ENCODE assay signal across 8 mouse cellular contexts in the genomic region with DNA sequence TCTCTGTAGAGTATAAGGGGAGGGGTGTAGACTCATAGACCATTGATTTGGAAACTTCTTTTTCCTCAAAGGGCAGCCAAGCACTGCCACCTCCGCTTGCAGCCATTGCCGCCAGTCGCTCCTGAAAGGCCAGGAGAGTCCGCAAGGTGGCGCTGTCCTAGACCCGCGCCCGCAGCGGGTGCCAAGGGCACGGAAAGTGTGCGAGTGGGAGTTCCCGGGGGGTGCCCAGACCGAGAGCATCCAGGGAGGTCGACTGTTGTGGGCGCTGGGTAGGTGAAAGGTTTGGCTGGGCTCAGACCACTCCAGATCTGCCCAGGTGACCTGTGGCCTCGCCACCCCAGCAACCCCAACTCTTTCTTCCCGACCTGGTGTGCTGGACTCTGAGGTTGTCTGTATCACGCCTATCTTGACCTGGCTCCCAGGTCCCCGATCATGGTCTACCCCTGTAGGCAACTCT. TPM values are rescaled to one million over a fixed set of nuclear protein-coding genes. Genes with fewer than 3 reads are reported as not detected.
A peak's percentile ranks its signal among the peaks of the same experiment; 100 is the strongest.
DNase-seq lines count a peak whose midpoint lies in the region; ATAC-seq and TF ChIP-seq lines count a peak whose summit lies in the region.

No protein-coding gene starts in this region.

- ATAC-seq in hindbrain, embryonic 15.5 days (ENCODE audit: low FRiP score, low read depth), result peak; percentile 56

- H3K9me3 ChIP-seq in E14TG2a.4 (ENCODE audit: low read length), result no peaks in the 10 kb centered on the region
- no peaks in the 10 kb centered on the region for H3K9me3 ChIP-seq in hindbrain, embryonic 15.5 days

- H3K4me1 ChIP-seq in E14TG2a.4 (replicated peaks; ENCODE audit: low read depth, low read length), result peaks cover 35% of the 10 kb centered on the region
- peaks cover 15% of the 10 kb centered on the region for H3K4me1 ChIP-seq in hindbrain, embryonic 15.5 days (replicated peaks)

- peaks cover 57% of the 10 kb centered on the region for H3K27me3 ChIP-seq in E14TG2a.4 (ENCODE audit: insufficient read depth, low read length)
- peaks cover 11% of the 10 kb centered on the region; the same call in 1 of the 2 replicates for H3K27me3 ChIP-seq in hindbrain, embryonic 15.5 days

- H3K4me2 ChIP-seq in hindbrain, embryonic 15.5 days, result peak overlapping the region; percentile 99

- peak; percentile 81 for TF ChIP-seq CTCF in E14TG2a.4 (conservative IDR thresholded peaks at IDR 0.05; ENCODE audit: low read length)

- H3K4me3 ChIP-seq in E14TG2a.4 (replicated peaks; ENCODE audit: low read length), result peak overlapping the region; percentile 88
- peak overlapping the region; percentile 59 for H3K4me3 ChIP-seq in hindbrain, embryonic 15.5 days
- peak overlapping the region; percentile 7; the same call in 1 of the 2 replicates for H3K4me3 ChIP-seq in macrophage (ENCODE audit: inconsistent target)

- peak; percentile 40 for DNase-seq in c-Kit-positive CD71-negative TER-119-negative erythroid progenitor cells, embryonic 14.5 days (ENCODE audit: low read depth)
- peak; percentile 41 to 78 for DNase-seq in frontal cortex, postnatal 10 days (ENCODE audit: low spot score in 2 of 2)
- DNase-seq in left cerebral cortex, adult 8-10 months (ENCODE audit: low spot score in 2 of 2), result peak; percentile 55 to 73
- DNase-seq in right cerebral cortex, adult 18-20 months, result peak; percentile 79
- DNase-seq in urinary bladder, adult 18-20 months (ENCODE audit: low spot score in 2 of 2), result peak; percentile 20 to 58

- H3K9ac ChIP-seq in hindbrain, embryonic 15.5 days, result peak overlapping the region; percentile 49

- under 1% methylated on average over 19 of the region's 19 CpGs for WGBS in hindbrain, embryonic 15.5 days
- WGBS in macrophage (ENCODE audit: missing documents), result 4% methylated on average over 16 of the region's 19 CpGs

- no peaks in the 10 kb centered on the region for H3K79me2 ChIP-seq in macrophage (ENCODE audit: inconsistent target)

- H3K27ac ChIP-seq in hindbrain, embryonic 15.5 days (replicated peaks), result no peak overlapping the region
- H3K27ac ChIP-seq in macrophage, result no peak overlapping the region

- H3K36me3 ChIP-seq in E14TG2a.4 (ENCODE audit: insufficient read depth, low read length) (no peaks in the 10 kb centered on the region), macrophage (ENCODE audit: inconsistent target) (no peaks in the 10 kb centered on the region)
- H3K36me3 ChIP-seq in hindbrain, embryonic 15.5 days, result no peaks in the 10 kb centered on the region

RNA-seq across cellular contexts. Expression of a gene that starts 0.7 kb away (rescaled TPM):
- polyA plus RNA-seq in hindbrain, embryonic 15.5 days (2015; fragmentation: Nextera tagmentation; extraction: Ambion mirVana), result 1.9 and 2.3 TPM in 2 replicates
- 100 to 1,000 TPM; 303 to 368 (median 336) TPM for total RNA-seq in left cerebral cortex, adult 8-10 months (2022)
- total RNA-seq in macrophage (2018; cell fraction: chromatin; rRNA removed), result 10 to 100 TPM in 10 of 26 experiments, 1 to 10 TPM in 8, under 1 TPM in 5, not detected in 3; 0.29 to 49.3 (median 7.1) TPM
- 10 to 100 TPM in 2 of 26 experiments, 1 to 10 TPM in 11, under 1 TPM in 13; 0.05 to 17.2 (median 2.8) TPM for total RNA-seq in macrophage (2018; cell fraction: cytosol; rRNA removed)
- total RNA-seq in macrophage (2018; cell fraction: nucleus; rRNA removed), result 10 to 100 TPM in 10 of 26 experiments, 1 to 10 TPM in 8, under 1 TPM in 6, not detected in 2; 0.20 to 37.4 (median 8.1) TPM
- polyA plus RNA-seq in macrophage (2018), result 0.06 to 0.16 TPM (median 0.10 TPM) in 3 replicates

Comparison
In these comparisons a context has a peak if more than half of its experiments do, and no peak if none do; other contexts are left out.
1. H3K4me3 ChIP-seq: peak in every context shown above with its lines; median percentile 88 in E14TG2a.4; 59 in hindbrain, embryonic 15.5 days; 7 in macrophage.